Mouse (Mus musculus) kidney, adult 2 months (tissue): ENCODE results near the gene Olfr1201. TPM values are rescaled to one million over a fixed set of nuclear protein-coding genes. Genes with fewer than 3 reads are reported as not detected.

Experiments
- DNase-seq: peaks from one replicate; pipeline ENCODE4 v3.0.0; 2021
- H3K27ac ChIP-seq: fragments of 200-500 bp; 2 replicates; pipeline ENCODE4 v1.5.1; 2012; ENCODE audit warnings: low read depth, low read length, control low read depth, inconsistent platforms; ENCODE audit not compliant: insufficient read depth
- H3K27me3 ChIP-seq: fragments of 200-500 bp; replicated peaks from 2 replicates; pipeline ENCODE4 v1.6.1; 2012; ENCODE audit warnings: mild to moderate bottlenecking, moderate library complexity, low read length, inconsistent platforms; ENCODE audit not compliant: control insufficient read depth, insufficient read depth
- H3K36me3 ChIP-seq: fragments of 200-500 bp; 2 replicates; pipeline ENCODE4 v1.6.1; 2012; ENCODE audit warnings: mild to moderate bottlenecking, moderate library complexity, low read length, inconsistent platforms; ENCODE audit not compliant: control insufficient read depth, insufficient read depth
- H3K4me1 ChIP-seq: fragments of 200-500 bp; 2 replicates; pipeline ENCODE4 v1.6.1; 2011; ENCODE audit warnings: low read length; ENCODE audit not compliant: control insufficient read depth, insufficient read depth
- H3K4me3 ChIP-seq: fragments of 200-500 bp; 2 replicates; pipeline ENCODE4 v1.5.1; 2011; ENCODE audit warnings: mild to moderate bottlenecking, low read depth, low read length, control low read depth; ENCODE audit not compliant: insufficient read depth
- CTCF ChIP-seq: fragments of 200-500 bp; conservative IDR thresholded peaks from 2 replicates; pipeline ENCODE4 v1.5.1; 2011; ENCODE audit warnings: low read depth, mild to moderate bottlenecking, control low read depth, low read length, moderate library complexity, mixed read lengths; ENCODE audit not compliant: insufficient read depth, insufficient read length
- POLR2A ChIP-seq: fragments of 200-500 bp; IDR thresholded peaks from one replicate; pipeline ENCODE4 v1.6.1; 2011; ENCODE audit warnings: low read depth, low read length, control low read depth
- WGBS: fragments of 180-500 bp; shearing (Covaris S2); methylation state at CpG from one replicate; pipeline ENCODE4 v1.1.7; 2018; 5-methylcytosine and 5-hydroxymethylcytosine counted together
- polyA plus RNA-seq: library from polyadenylated mRNA; depleted of rRNA; stranded (reverse); fragments of >200 nt; gene quantifications from 2 replicates; pipeline ENCODE4 v1.2.3, GENCODE M21; 2012; rRNA removed

Gene Olfr1201
- not detected in 2 replicates for polyA plus RNA-seq

GRCm38 (mm10) chr2:88792736-88793135 is at the start of gene Olfr1201:
TSS of gene Olfr1201 (plus strand) at chr2:88793036.
- DNase-seq: no peak
- Histone ChIP-seq H3K4me3 (no peak within 1 kb of the TSS), H3K27ac (no peak within 1 kb of the TSS), H3K4me1 (no peaks in the 10 kb centered on the region), H3K27me3 (no peaks in the 10 kb centered on the region), H3K36me3 (no peaks in the 10 kb centered on the region)
- TF ChIP-seq POLR2A: no peak
- TF ChIP-seq CTCF: no peak
- WGBS: 80% methylated on average over 6 of the region's 6 CpGs

DNA sequence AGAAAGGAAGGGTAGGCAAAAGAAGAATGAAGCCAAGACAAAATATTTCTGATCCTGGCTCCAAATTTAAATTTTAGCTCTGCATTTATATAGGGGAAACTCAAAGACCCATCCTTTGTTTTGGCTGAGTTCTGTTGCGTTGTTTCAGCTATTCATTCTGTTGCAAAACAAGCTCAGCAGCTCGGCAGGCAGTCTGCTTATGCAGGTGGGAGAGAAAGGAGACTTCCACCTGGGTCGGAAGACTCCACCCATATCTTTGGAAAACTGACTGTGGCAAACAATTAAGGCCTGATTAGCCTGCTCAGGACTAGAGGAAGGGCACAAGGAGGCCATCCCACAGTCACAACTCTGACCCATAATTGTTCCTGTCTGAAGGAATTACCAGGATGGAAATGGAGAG is 49.5 kb upstream of the Olfr1201 start:
- H3K27ac ChIP-seq: no peak overlapping the region
- no peak for TF ChIP-seq POLR2A
- H3K27me3 ChIP-seq: no peaks in the 10 kb centered on the region
- no peaks in the 10 kb centered on the region for H3K36me3 ChIP-seq
- no peaks in the 10 kb centered on the region for H3K4me1 ChIP-seq
- WGBS: 63% methylated on average over 3 of the region's 3 CpGs
- no peak overlapping the region for H3K4me3 ChIP-seq
- DNase-seq: no peak

DNA sequence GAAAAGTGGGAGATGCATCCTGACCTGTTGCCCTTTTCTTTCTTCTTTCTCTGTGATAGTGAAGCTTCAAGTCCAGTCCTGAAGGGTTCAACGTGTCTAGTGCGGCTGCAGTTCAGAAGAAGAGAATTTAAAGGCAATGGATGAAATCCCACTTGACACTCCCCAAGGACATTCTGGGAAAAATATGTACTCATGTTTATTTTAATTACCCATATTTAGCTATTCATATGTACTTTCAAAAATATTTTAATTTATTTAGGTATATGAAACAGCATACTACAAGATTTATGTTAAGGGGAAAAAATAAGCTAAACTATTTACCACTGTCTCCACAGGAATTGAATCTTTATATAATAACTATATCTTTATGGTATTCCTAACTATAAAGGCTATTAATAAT is 41.6 kb upstream of the Olfr1201 start, which contains the start of gene Olfr1198:
TSS of gene Olfr1198 (minus strand) at position 101 of the 400 bp plus-strand sequence.
- no peaks in the 10 kb centered on the region for H3K27me3 ChIP-seq
- H3K4me1 ChIP-seq: no peaks in the 10 kb centered on the region
- DNase-seq: no peak
- H3K4me3 ChIP-seq: no peak within 1 kb of the TSS
- 94% methylated on average over 2 of the region's 2 CpGs for WGBS
- no peak within 1 kb of the TSS for H3K27ac ChIP-seq
- TF ChIP-seq CTCF (no peak), POLR2A (no peak)
- no peaks in the 10 kb centered on the region for H3K36me3 ChIP-seq

DNA sequence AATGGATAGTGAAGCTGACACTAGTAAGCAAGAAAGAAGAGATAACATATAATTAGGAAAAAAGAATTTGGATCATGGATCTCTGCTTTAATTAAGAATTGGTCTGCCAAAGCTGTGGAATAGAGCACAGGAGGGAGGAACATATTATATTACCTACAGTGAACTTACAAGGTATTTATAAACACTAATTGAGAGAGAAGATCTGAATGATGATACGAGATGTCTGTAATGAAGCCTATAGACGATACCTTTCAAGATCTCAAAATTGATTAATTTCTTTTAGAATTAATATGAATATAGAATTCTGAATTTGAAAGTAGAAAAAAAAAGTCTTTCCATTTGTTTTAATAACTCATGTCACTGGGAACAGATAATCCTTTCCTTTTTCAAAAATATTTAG is 32.5 kb upstream of the Olfr1201 start, which contains the start of gene Olfr1199:
TSS of gene Olfr1199 (minus strand) at position 101 of the 400 bp plus-strand sequence.
- DNase-seq: no peak
- TF ChIP-seq POLR2A: no peak
- TF ChIP-seq CTCF: no peak
- 68% methylated on average over 2 of the region's 2 CpGs for WGBS
- no peaks in the 10 kb centered on the region for H3K36me3 ChIP-seq
- no peaks in the 10 kb centered on the region for H3K4me1 ChIP-seq
- no peaks in the 10 kb centered on the region for H3K27me3 ChIP-seq
- no peak within 1 kb of the TSS for H3K4me3 ChIP-seq
- no peak within 1 kb of the TSS for H3K27ac ChIP-seq

DNA sequence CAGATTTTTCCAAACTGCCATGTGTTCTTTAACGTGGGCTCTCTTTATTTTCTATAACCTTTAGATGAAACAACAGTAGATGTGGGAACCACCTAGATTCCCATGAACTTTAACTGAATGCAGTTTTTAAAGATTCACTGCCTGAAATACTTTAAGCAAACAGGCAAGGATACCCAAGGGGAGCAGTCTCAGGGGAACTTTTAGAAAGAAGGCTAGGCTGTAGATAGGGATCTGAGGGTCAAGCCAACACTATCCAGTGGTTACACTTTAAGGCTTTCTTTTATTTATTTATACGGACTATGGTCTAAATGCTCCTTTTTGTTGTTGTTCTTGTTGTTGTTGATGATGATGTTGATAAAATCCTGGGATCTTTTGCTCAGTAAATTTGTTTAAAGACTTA is 22.4 kb upstream of the Olfr1201 start, which contains the start of gene Olfr1200:
TSS of gene Olfr1200 (minus strand) at position 101 of the 400 bp plus-strand sequence.
- no peaks in the 10 kb centered on the region for H3K27me3 ChIP-seq
- no peaks in the 10 kb centered on the region for H3K36me3 ChIP-seq
- H3K4me3 ChIP-seq: no peak within 1 kb of the TSS
- no peaks in the 10 kb centered on the region for H3K4me1 ChIP-seq
- H3K27ac ChIP-seq: no peak within 1 kb of the TSS
- whole genome bisulfite sequencing: 65% methylated on average over 2 of the region's 2 CpGs
- TF ChIP-seq POLR2A (no peak), CTCF (no peak)
- DNase-seq: no peak

DNA sequence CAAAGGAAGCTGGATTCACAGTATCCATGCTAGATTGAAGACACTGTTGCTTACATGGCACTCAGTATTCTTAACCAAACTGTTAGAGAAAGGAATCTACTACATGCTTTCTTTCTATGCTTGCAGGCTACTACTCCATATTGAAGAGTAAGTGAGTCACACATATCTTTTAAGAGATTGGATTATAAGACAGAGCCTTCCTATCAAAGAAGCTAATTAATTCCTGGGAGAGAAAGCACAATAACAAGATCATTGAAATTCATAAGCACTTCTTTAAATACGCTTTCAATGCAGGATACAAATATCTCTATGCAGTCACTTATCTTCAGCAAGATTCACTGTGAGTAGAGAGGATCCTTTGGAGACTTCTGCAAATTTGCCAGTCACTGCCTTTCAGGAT is 21.4 kb downstream of the Olfr1201 start, which contains the start of gene Olfr1202:
TSS of gene Olfr1202 (plus strand) at position 301 of the 400 bp plus-strand sequence.
- TF ChIP-seq POLR2A (no peak), CTCF (no peak)
- 67% methylated on average over 1 of the region's 1 CpGs for WGBS
- no peaks in the 10 kb centered on the region for H3K4me1 ChIP-seq
- DNase-seq: no peak
- H3K27me3 ChIP-seq: no peaks in the 10 kb centered on the region
- H3K36me3 ChIP-seq: no peaks in the 10 kb centered on the region
- no peak within 1 kb of the TSS for H3K27ac ChIP-seq
- H3K4me3 ChIP-seq: no peak within 1 kb of the TSS

DNA sequence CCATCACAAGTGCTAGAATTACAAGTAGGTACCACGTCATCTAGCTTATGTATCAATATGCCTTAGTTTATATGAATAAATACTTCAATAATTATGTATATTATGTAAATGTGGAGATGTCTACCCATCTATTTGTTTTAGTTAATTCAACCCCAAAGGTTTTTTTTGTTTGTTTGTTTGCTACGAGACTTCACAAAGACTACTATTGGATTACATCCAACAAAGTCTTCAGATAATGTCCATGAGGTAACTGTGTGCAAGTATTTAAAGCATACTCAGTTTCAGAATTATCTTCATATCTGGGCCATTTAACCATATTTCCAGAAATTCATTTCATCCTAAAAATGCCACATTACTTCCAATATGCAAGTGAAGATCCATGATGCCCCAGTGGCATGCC is 36.6 kb downstream of the Olfr1201 start, which contains the start of gene Olfr1205:
TSS of gene Olfr1205 (plus strand) at position 301 of the 400 bp plus-strand sequence.
- WGBS: 82% methylated on average over 2 of the region's 2 CpGs
- Histone ChIP-seq H3K4me3 (no peak within 1 kb of the TSS), H3K27me3 (no peaks in the 10 kb centered on the region), H3K27ac (no peak within 1 kb of the TSS), H3K4me1 (no peaks in the 10 kb centered on the region), H3K36me3 (no peaks in the 10 kb centered on the region)
- DNase-seq: no peak
- no peak for TF ChIP-seq POLR2A
- TF ChIP-seq CTCF: no peak
